Mouse (Mus musculus): ENCODE results near the gene Gm44511.
"Not testable (repeated sequence)": the region's sequence is repeated elsewhere in the genome, so short reads cannot be mapped to it uniquely, and the experiment has no call there.

DNA sequence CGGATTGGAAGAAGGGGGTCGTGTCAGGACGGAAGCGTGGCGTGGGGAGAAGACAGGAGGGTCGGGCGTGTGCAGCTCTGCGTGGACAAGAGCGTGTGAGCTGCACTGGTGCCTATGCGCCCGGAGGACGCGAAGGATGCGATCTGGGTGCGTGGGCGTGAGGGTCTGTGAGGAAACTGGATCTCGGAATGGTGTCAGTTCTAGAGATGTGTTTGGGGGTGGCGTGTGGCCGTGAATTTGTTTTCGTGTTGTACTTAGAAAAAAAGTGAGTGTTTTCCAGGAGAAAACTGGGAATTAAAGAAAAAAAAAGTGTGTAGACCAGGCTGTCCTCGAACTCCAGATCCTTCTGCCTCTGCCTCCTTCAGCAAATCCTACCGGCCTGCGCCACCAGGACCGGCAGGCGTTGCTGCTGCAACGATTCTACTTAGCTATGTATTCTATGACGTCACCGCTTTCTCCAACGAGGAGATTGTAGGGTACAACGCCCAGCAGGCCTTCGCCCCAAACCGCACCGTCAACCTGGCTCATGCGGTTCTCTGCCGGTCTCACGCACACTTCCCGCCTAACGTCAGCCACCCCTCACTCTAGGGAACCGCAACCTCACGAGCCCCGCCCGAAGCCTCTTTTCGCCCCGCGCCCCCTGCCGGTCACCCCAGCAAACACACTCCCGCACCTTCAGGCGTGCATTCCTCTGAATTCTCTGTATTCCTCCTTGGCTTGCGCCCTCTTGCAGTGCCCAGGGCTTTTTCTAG, 26.8 kb downstream of the Gm44511 start:
- peak; percentile 63 for TF ChIP-seq CTCF (IDR thresholded peaks at IDR 0.05; ENCODE audit: low read depth, low read length)
- TF ChIP-seq POLR2A (IDR thresholded peaks at IDR 0.05; ENCODE audit: extremely low read depth, insufficient read depth, low read length), result not testable (repeated sequence)
